Mouse (Mus musculus): ENCODE results near the gene Ank3.

The Ank3 gene

DNA sequence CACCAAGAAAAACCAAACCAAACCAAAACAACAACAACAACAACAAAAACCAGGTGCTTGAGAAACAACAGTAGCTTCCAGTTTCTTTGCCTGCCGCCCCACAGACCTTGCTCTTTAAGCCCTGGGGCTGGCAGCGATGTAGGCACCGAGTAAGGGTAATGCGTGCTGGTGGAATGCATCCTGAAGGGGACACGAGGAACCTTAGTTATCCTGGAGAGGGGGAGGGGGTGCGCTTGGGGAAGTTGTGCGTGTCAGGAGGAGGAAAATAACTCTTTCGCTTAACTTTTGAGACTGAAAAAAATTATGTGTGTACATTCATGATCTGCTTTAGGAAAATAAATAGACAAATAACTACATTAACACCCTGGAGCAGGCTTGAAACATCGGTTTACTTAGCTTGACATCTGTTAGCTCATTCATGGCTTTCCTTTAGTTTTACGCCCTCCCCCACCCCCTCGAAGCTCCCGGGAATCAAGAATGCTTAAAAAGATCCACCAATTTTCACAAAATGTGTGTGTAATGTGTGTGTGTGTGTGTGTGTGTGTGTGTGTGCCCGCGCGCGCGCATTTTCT is 1.3 kb downstream of the Ank3 start:
- DNase-seq (ENCODE audit: inconsistent age in 2 of 2, low spot score in 1 of 2), result no peak

DNA sequence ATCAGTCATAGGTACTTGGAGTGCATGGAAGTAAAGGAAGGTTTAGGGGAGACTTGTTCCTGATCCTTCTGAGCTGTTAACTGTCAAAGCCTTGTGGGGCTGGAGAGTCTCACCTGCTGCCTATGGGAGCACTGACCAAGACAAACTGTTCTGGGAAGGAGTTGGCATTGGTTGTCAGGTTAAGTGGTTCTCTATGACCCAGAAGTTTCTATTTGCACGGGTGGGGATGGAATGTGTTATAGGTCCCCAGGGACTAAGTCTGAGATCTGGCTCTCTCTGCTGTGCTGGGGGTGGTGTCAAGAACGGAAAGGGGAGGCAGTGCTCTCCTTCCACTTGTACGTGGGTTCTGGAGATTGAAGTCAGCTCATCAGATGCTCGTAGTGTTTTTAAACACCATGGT is 6.9 kb downstream of the Ank3 start:
- no peak for DNase-seq (ENCODE audit: inconsistent age in 2 of 2, low spot score in 1 of 2)

- no peak for DNase-seq (ENCODE audit: inconsistent age in 2 of 2, low spot score in 1 of 2)
Observed at GRCm38 (mm10) chr10:69414888-69415287, 16.3 kb downstream of the Ank3 start.

- DNase-seq (ENCODE audit: inconsistent age in 2 of 2, low spot score in 1 of 2), result no peak
Observed at GRCm38 (mm10) chr10:69418716-69419115, 20.1 kb downstream of the Ank3 start.

DNA sequence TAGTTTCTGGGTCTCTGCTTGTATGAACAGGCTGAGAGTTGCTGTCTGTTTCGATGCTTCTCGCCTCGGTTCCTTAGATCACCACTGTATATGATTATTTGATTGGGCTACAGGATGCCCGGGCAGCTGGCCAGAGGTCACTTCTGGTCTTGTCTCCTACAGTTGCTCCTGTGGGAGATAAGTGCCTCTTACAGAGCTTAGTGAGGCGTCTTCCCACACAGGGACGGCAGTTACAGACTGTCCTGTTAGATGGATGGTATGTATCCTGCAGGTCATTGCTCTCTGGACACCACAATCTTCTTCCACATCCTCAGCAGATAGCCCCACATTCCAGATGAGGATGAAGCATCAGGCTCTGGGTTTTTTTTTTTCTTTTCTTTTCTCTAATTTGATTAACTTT is 21.7 kb downstream of the Ank3 start:
- DNase-seq (ENCODE audit: inconsistent age in 2 of 2, low spot score in 1 of 2), result no peak

DNA sequence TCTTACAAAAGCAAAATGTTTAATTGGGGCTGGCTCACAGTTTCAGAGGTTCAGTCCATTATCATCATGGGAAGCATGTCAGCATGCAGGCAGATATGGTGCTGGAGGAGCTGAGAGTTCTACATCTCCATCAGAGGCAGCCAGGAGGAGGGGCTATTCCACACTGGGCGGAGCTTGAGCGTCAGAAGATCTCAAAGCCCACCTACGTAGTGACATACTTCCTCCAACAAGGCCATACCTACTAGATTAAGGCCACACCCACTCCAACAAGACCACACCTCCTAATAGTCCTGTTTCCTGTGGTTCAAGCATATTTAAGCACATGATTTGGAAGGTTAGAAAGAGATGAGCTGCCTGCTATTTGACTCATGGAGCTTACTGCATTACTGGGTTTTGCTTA is 25.5 kb downstream of the Ank3 start:
- DNase-seq (ENCODE audit: inconsistent age in 2 of 2, low spot score in 1 of 2), result no peak

- no peak for DNase-seq (ENCODE audit: inconsistent age in 2 of 2, low spot score in 1 of 2)
Observed at GRCm38 (mm10) chr10:69430138-69430537, 31.6 kb downstream of the Ank3 start.

DNA sequence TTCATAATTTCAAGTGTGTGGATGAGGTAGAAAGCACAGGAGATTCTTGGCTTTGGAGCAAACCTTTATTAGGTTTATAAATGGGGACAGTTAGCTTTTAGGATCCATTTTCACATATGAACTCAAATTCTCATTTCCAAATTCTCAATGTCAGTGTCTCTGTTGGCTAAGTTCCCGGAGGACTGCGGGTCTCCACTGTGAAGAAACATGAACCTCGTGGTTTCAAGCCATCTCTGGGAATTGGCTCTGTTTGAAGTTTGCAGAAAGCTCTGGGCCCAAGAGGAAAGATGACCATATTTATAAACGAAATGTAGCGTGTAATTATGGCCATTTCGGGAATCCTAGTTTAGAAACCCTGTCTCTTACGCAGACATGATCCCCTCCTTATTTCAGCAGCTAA is 32.5 kb downstream of the Ank3 start:
- DNase-seq (ENCODE audit: inconsistent age in 2 of 2, low spot score in 1 of 2), result no peak

DNA sequence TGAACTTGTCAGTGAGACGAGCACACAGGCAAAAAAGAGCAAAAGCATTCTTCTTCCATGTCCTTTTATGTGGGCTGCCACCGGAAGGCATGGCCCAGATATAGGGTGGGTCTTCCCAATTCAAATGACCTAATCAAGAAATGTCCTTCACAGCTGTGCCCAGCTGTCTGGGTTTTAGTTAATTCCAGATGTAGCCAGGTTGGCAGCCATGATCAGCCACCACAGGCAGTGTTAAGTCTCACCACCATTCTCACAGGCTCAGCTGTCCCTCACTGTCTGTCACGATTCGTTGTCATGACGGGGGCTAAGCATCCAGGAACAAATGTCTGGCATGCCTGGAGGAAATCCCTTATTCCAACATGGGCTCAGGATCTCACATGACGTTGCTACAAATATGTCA is 36.6 kb downstream of the Ank3 start:
- DNase-seq (ENCODE audit: inconsistent age in 2 of 2, low spot score in 1 of 2), result no peak

- no peak for DNase-seq (ENCODE audit: inconsistent age in 2 of 2, low spot score in 1 of 2)
Observed at GRCm38 (mm10) chr10:69439449-69439848, 40.9 kb downstream of the Ank3 start.

DNA sequence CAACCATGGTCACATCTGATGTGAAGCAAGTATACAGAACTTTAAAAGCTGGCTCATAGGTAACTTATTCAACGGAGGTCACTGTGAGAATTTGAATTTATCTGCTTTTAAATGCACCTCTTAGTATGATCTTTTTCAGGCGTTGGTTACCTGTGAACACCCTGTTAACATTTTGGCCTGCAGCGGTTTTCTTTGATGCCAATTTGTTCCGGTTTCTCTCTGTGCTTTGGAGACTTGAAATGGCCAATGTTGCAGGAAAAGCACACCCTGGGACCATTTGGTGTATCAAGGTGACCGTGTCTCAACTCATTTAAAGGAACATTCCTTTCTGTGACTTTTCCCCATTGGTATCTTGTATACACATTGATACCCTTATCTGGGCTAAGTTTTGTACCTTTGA is 46.0 kb downstream of the Ank3 start:
- DNase-seq (ENCODE audit: inconsistent age in 2 of 2, low spot score in 1 of 2), result no peak

DNA sequence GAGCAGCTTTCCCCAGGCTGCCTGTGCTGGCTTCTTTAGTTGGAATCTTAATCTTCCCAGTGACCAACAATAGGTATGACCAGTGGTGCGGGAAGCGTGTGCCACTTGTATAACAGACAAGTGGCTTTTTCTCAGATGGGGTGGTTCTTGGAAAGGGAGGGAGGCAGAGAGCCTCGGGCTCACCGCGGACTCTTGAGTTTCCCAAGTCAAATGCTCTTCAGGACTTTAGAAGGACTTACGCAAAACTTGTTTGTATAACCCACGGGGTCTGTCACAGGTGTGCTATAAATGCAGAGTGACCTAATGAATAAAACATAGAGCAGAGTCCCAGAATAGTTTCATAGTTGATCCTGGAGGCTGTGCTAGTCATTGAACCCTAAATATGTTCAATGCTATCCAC is 47.4 kb downstream of the Ank3 start:
- no peak for DNase-seq (ENCODE audit: inconsistent age in 2 of 2, low spot score in 1 of 2)

DNA sequence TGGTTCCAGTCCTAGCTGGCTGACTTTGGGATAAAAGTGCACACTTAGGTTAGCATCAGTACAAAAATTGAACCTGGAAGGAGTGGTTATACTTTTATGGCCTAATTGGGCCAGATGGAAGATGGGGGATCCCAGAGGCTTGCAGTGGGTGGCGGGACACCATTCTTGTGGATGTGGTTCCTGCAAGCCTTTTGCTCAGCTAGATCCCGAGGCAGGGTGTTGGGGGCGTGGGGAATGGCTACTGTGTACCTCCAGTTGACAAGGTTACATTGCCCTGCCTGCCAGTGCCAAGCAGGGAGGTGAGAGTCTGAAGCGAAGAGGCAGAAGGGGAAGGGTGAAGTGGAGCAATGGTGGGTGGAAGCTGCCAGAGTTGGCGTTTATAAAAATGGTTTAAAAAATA is 48.0 kb downstream of the Ank3 start:
- DNase-seq (ENCODE audit: inconsistent age in 2 of 2, low spot score in 1 of 2), result no peak

DNA sequence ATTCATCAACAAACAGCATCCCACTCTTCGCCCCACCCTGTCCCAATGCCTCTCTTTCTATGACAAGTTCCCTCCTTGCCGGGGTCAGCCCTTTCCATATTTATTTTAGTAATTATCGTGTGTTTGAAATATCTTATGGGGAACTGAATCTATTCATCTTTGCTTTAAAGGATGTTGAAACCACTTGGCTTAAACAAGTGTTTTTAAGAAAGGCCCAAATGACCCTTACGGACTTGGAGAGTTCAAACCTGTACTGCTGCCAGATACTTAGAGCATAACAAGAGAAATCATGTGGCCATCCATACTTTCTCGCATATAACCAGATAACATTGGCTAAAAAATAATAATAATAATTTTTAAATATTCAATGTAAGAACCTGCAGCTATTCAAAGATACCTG is 48.7 kb downstream of the Ank3 start:
- no peak for DNase-seq (ENCODE audit: inconsistent age in 2 of 2, low spot score in 1 of 2)

DNA sequence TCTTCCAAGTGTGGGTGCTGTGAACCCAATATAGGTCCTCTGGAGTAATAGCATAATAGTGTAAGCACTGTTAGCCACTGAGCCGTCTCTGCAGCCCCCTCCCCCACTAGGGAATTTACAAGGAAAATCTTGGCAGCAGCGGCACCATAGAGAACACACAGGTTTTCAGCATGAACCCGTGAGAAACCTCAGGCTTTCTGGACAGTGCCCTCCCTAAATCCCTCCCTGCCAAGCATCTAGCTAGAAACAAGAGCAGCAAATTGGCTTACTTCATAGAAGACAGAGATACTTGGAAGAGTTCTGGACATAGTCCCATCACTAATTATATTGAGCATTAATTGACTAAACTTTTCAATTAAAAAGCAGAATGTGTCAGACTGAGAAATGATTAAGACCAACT is 49.6 kb downstream of the Ank3 start:
- DNase-seq (ENCODE audit: inconsistent age in 2 of 2, low spot score in 1 of 2), result no peak

- DNase-seq (ENCODE audit: inconsistent age in 2 of 2, low spot score in 1 of 2), result no peak
Observed at GRCm38 (mm10) chr10:69451006-69451405, 52.4 kb downstream of the Ank3 start.

DNA sequence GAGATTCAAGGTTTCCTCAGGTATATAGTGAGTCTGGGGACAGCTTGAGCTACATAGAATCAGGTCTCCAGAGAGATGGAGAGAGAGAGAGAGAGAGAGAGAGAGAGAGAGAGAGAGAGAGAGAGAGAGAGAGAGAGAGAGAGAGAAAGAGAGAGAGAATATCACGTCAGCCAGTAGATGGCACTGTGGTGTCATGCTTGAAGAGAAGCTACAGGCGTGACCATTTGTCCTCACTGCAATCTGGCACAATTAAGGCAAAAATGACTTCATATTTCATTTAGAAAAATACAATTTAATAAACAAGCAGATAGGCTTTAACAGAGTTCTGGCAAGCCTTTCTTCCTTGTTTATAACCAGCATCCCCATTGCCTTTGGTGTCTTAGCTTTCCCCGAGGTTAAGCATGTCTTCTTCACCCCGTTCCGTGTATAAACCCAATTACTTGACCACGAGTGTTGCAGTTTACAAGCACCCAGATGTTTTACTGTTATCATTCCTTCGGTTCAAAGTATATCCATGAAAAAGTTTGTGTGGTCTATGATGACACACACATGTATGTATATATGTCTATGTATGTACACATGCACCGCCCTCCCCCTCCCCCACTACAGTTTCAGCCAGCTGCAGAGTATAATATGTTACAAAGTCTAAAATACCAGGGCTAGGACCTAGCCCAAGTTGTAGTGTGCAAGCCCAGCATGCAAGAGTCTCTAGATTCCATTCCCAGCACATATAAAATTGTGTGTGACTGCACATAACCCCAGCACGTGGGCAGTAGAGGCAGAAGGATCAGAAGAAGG is 53.8 kb downstream of the Ank3 start:
- peak; percentile 21 to 78 for DNase-seq (ENCODE audit: inconsistent age in 2 of 2, low spot score in 1 of 2)

DNA sequence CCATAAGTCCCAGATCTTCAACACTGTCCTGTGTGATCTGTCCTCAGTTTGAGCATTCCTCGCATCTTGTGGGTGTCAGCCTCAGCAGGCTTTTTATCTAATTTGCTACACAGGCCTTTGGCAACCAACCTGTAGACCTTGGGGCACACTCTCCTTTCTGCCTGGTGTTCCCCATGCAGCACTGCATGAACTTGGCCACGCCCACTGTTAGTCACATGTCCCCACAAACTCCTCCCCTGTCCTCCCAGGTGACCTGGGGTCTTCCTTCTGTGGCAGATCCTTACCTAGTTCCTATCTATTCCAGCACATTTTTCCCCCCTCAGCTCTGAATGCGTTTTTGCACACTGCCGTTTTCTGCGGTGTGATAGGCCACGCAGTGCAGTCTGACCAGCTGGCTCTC is 55.0 kb downstream of the Ank3 start:
- DNase-seq (ENCODE audit: inconsistent age in 2 of 2, low spot score in 1 of 2), result no peak

DNA sequence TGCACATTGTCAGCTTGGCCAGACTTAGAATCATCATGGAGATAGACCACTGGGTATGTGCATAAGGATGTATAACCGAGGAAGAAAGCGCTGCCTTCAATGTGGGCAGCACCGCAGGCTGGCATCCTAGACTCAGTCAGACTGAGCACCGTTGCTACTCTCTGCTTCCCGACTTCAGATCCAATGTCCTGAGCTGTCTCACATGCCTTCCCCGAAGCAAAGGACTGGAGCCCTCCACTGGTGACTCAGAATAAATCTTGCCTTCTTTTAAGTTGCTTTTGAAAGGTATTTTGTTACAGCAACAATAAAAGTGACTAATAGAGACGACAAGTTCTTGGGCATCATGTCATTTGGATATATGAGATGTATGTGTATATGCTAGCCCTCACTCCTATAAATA is 55.9 kb downstream of the Ank3 start:
- DNase-seq (ENCODE audit: inconsistent age in 2 of 2, low spot score in 1 of 2), result no peak

DNA sequence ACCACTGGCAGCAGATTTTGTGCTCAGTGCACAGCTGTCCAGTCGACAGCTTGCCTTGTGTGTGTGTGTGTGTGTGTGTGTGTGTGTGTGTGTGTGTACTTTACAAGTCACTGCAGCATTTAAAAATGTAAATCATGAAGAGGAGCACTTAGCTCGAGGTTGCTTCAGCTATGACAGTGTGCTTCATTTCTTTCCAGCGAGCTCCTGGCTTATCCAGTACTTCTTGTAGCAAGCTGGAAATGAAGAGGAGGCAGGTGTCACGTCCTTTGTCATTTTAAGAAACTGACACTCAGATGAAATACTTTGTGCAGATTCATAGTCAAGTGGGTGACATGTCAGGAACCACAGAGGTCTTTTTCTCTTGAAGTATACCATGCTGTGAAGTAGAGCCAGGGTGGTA is 66.3 kb downstream of the Ank3 start:
- DNase-seq (ENCODE audit: inconsistent age in 2 of 2, low spot score in 1 of 2), result no peak

- DNase-seq (ENCODE audit: inconsistent age in 2 of 2, low spot score in 1 of 2), result no peak
Observed at GRCm38 (mm10) chr10:69465558-69466200, 67.1 kb downstream of the Ank3 start.

- DNase-seq (ENCODE audit: inconsistent age in 2 of 2, low spot score in 1 of 2), result no peak
Observed at GRCm38 (mm10) chr10:69466201-69466585, 67.6 kb downstream of the Ank3 start.

DNA sequence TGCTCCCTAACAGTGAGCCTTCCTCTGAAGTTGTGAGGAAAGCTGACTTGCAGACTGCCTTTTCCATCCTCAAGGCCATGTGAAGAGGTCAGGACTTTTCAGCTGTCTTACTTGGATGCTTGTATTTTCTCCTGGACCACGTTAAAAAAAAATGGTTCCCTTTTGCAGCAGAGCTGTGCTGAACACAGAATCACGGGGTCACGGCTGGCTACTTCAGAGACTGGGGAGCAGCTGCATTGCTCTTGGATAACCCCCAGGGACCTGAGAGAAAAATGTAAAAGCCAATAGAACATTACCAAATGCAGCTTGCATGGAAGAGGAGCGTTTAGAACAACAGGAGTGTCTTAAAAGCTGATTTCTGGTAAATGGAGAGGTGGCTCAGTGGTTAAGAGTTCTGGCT is 68.0 kb downstream of the Ank3 start:
- DNase-seq (ENCODE audit: inconsistent age in 2 of 2, low spot score in 1 of 2), result no peak
